Mouse (Mus musculus): ENCODE measurements around the gene 1700001O22Rik. TPM values are rescaled to one million over a fixed set of nuclear protein-coding genes. Genes with fewer than 3 reads are reported as not detected.

Gene 1700001O22Rik
- 10.8 and 12.3 TPM in 2 replicates for polyA plus RNA-seq (2012; rRNA removed)

GRCm38 (mm10) chr2:30803604-30804003 lies at the start of gene 1700001O22Rik:
1700001O22Rik (minus strand) TSS chr2:30803661.
- DNase-seq (ENCODE audit: extremely low spot score in 1 of 2, low spot score in 1 of 2), result no peak

- no peak for DNase-seq (ENCODE audit: extremely low spot score in 1 of 2, low spot score in 1 of 2)
Measured at GRCm38 (mm10) chr2:30852771-30853313, 49.4 kb upstream of the 1700001O22Rik start.

- no peak for DNase-seq (ENCODE audit: extremely low spot score in 1 of 2, low spot score in 1 of 2)
Measured at GRCm38 (mm10) chr2:30850581-30850980, 47.1 kb upstream of the 1700001O22Rik start.

- DNase-seq (ENCODE audit: extremely low spot score in 1 of 2, low spot score in 1 of 2), result no peak
Measured at GRCm38 (mm10) chr2:30848184-30848583, 44.7 kb upstream of the 1700001O22Rik start.

GRCm38 (mm10) chr2:30846723-30847122 lies 43.3 kb upstream of the 1700001O22Rik start:
- no peak for DNase-seq (ENCODE audit: extremely low spot score in 1 of 2, low spot score in 1 of 2)

- DNase-seq (ENCODE audit: extremely low spot score in 1 of 2, low spot score in 1 of 2), result no peak
Measured at GRCm38 (mm10) chr2:30846236-30846635, 42.8 kb upstream of the 1700001O22Rik start.

- no peak for DNase-seq (ENCODE audit: extremely low spot score in 1 of 2, low spot score in 1 of 2)
Measured at GRCm38 (mm10) chr2:30845152-30846070, 42.0 kb upstream of the 1700001O22Rik start.

GRCm38 (mm10) chr2:30842615-30843014 lies 39.2 kb upstream of the 1700001O22Rik start:
- no peak for DNase-seq (ENCODE audit: extremely low spot score in 1 of 2, low spot score in 1 of 2)

- DNase-seq (ENCODE audit: extremely low spot score in 1 of 2, low spot score in 1 of 2), result no peak
Measured at GRCm38 (mm10) chr2:30836238-30836990, 33.0 kb upstream of the 1700001O22Rik start.

GRCm38 (mm10) chr2:30834373-30835022 lies 31.0 kb upstream of the 1700001O22Rik start, which contains the start of gene Prrx2:
Prrx2 (plus strand) TSS chr2:30834972.
- DNase-seq (ENCODE audit: extremely low spot score in 1 of 2, low spot score in 1 of 2), result no peak

GRCm38 (mm10) chr2:30833644-30834043 lies 30.2 kb upstream of the 1700001O22Rik start:
- DNase-seq (ENCODE audit: extremely low spot score in 1 of 2, low spot score in 1 of 2), result no peak

- no peak for DNase-seq (ENCODE audit: extremely low spot score in 1 of 2, low spot score in 1 of 2)
Measured at GRCm38 (mm10) chr2:30830283-30830795, 26.9 kb upstream of the 1700001O22Rik start, which contains the start of gene Asb6. Asb6 (minus strand) TSS chr2:30830333.

- DNase-seq (ENCODE audit: extremely low spot score in 1 of 2, low spot score in 1 of 2), result no peak
Measured at GRCm38 (mm10) chr2:30829315-30829714, 25.9 kb upstream of the 1700001O22Rik start.

GRCm38 (mm10) chr2:30827749-30828475 lies 24.5 kb upstream of the 1700001O22Rik start:
- peak; percentile 79 to 98 for DNase-seq (ENCODE audit: extremely low spot score in 1 of 2, low spot score in 1 of 2)

- peak in 1 of 2 experiments; percentile 68 for DNase-seq (ENCODE audit: extremely low spot score in 1 of 2, low spot score in 1 of 2)
Measured at GRCm38 (mm10) chr2:30826825-30827748, 23.6 kb upstream of the 1700001O22Rik start.

GRCm38 (mm10) chr2:30823385-30824153 lies 20.1 kb upstream of the 1700001O22Rik start:
- DNase-seq (ENCODE audit: extremely low spot score in 1 of 2, low spot score in 1 of 2), result no peak

- DNase-seq (ENCODE audit: extremely low spot score in 1 of 2, low spot score in 1 of 2), result no peak
Measured at GRCm38 (mm10) chr2:30822460-30822859, 19.0 kb upstream of the 1700001O22Rik start.

GRCm38 (mm10) chr2:30821073-30821472 lies 17.6 kb upstream of the 1700001O22Rik start:
- no peak for DNase-seq (ENCODE audit: extremely low spot score in 1 of 2, low spot score in 1 of 2)
